Mouse (Mus musculus) spleen, adult 2 months (tissue): ENCODE results near the gene Pithd1.

Experiments used
- CTCF ChIP-seq: fragments of 200-500 bp; IDR thresholded peaks from 2 replicates; pipeline ENCODE4 v1.5.1; 2011; ENCODE audit warnings: mild to moderate bottlenecking, inconsistent platforms; ENCODE audit not compliant: insufficient read depth, insufficient read length, insufficient replicate concordance; ENCODE audit errors: extremely low read depth
- POLR2A ChIP-seq: fragments of 200-500 bp; IDR thresholded peaks from 2 replicates; pipeline ENCODE4 v1.6.1; 2011; ENCODE audit warnings: low read depth, low read length, inconsistent platforms

DNA sequence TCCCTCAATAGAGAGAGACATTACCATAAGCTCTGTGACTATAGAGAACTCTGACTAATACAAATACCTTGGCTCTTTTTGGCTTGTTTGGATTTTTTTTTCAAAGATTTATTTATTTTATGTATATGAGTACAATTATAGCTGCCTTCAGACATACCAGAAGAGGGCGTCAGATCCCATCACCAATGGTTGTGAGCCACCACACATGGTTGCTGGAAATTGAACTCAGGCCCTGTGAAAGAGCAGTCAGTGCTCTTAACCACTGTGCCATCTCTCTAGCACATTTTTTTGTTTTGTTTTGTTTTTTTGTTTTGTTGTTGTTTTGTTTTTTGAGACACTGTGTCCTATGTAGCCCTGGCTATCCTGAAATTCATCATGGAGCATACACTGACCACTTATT lies 38.3 kb upstream of the Pithd1 start:
- TF ChIP-seq POLR2A, result no peak
- no peak for TF ChIP-seq CTCF
